Mouse (Mus musculus) G1E (cell line): Measurements from ENCODE around the gene Grin2c. TPM values are rescaled to one million over a fixed set of nuclear protein-coding genes. Genes with fewer than 3 reads are reported as not detected.

Experiments
- ATAC-seq: 2 replicates; pipeline ENCODE4 v1.8.0; 2016; ENCODE audit warnings: mild to moderate bottlenecking; ENCODE audit not compliant: insufficient number of reproducible peaks, poor library complexity, low FRiP score, severe bottlenecking; ENCODE audit errors: extremely low read depth
- DNase-seq: peaks from one replicate; pipeline ENCODE4 v3.0.0; 2012; ENCODE audit warnings: low spot score
- H3K27me3 ChIP-seq: 2 replicates; pipeline ENCODE4 v1.6.1; 2012; ENCODE audit warnings: mild to moderate bottlenecking, low read length, inconsistent platforms; ENCODE audit not compliant: insufficient read depth
- H3K36me3 ChIP-seq: replicated peaks from 2 replicates; pipeline ENCODE3; 2012; ENCODE audit warnings: mild to moderate bottlenecking, inconsistent platforms
- H3K4me1 ChIP-seq: 2 replicates; pipeline ENCODE4 v1.6.1; 2012; ENCODE audit warnings: low read depth, low read length, inconsistent platforms, mixed read lengths; ENCODE audit not compliant: insufficient read depth
- H3K4me3 ChIP-seq: 2 replicates; pipeline ENCODE4 v1.5.1; 2012; ENCODE audit warnings: low read depth, mild to moderate bottlenecking, inconsistent platforms, low read length, moderate library complexity, mixed read lengths
- H3K9me3 ChIP-seq: replicated peaks from 2 replicates; pipeline ENCODE4 v1.6.1; 2012; ENCODE audit warnings: inconsistent platforms
- CTCF ChIP-seq: IDR thresholded peaks from 2 replicates; pipeline ENCODE4 v1.5.1; 2012; ENCODE audit warnings: low read depth, low read length, inconsistent platforms, mixed read lengths
- GATA1 ChIP-seq: IDR thresholded peaks from 2 replicates; pipeline ENCODE4 v1.6.1; 2012; ENCODE audit warnings: borderline replicate concordance, low read length, inconsistent platforms, mixed read lengths
- GATA2 ChIP-seq: IDR thresholded peaks from 2 replicates; pipeline ENCODE4 v1.6.1; 2012; ENCODE audit warnings: low read depth, low read length, inconsistent platforms, borderline replicate concordance
- POLR2AphosphoS5 ChIP-seq: IDR thresholded peaks from 2 replicates; pipeline ENCODE4 v1.6.1; 2012; ENCODE audit warnings: low read depth, low read length, inconsistent platforms; ENCODE audit not compliant: insufficient replicate concordance
- TAL1 ChIP-seq: conservative IDR thresholded peaks from 2 replicates; pipeline ENCODE4 v1.6.1; 2012; ENCODE audit warnings: low read depth, low read length, inconsistent platforms, mixed read lengths
- polyA plus RNA-seq: library from polyadenylated mRNA; stranded (reverse); fragments of >175 nt; gene quantifications from 2 replicates; pipeline ENCODE4 v1.2.3, GENCODE M21; 2012
- total RNA-seq, 2 experiments: library from RNA; stranded (forward) in 1 of 2; stranded (reverse) in 1 of 2; fragments of 200-1000 nt in 1 of 2; fragments of >200 nt in 1 of 2; fragmentation: Nextera tagmentation in 1 of 2; gene quantifications; 2 replicates each; pipeline ENCODE4 v1.2.3; 2014 to 2017

Grin2c gene
- total and polyA plus RNA-seq, 3 experiments, result 0.53 TPM; not detected in 2

- TF ChIP-seq GATA2 (no peak), GATA1 (no peak), CTCF (no peak), POLR2AphosphoS5 (no peak), TAL1 (no peak)
- H3K4me3 ChIP-seq, result no peak overlapping the region
- H3K27me3 ChIP-seq, result no peaks in the 10 kb centered on the region
- H3K4me1 ChIP-seq, result peaks cover 30% of the 10 kb centered on the region
- no peak for ATAC-seq
- no peak for DNase-seq
- peaks cover 100% of the 10 kb centered on the region for H3K36me3 ChIP-seq
- H3K9me3 ChIP-seq, result no peaks in the 10 kb centered on the region
These were observed 58.9 kb downstream of the Grin2c start for GRCm38 (mm10) chr11:115208126-115208525.

GRCm38 (mm10) chr11:115202756-115203155 is 64.3 kb downstream of the Grin2c start:
- H3K4me3 ChIP-seq, result no peak overlapping the region
- peaks cover 51% of the 10 kb centered on the region for H3K4me1 ChIP-seq
- no peaks in the 10 kb centered on the region for H3K9me3 ChIP-seq
- no peak for DNase-seq
- no peak for ATAC-seq
- TF ChIP-seq TAL1 (no peak), CTCF (no peak), GATA2 (no peak), GATA1 (no peak), POLR2AphosphoS5 (no peak)
- no peaks in the 10 kb centered on the region for H3K27me3 ChIP-seq
- peaks cover 99% of the 10 kb centered on the region for H3K36me3 ChIP-seq

- TF ChIP-seq GATA2 (no peak), POLR2AphosphoS5 (no peak), TAL1 (no peak), CTCF (peak; percentile 78)
- H3K27me3 ChIP-seq, result no peaks in the 10 kb centered on the region
- DNase-seq, result peak; percentile 70
- peaks cover 99% of the 10 kb centered on the region for H3K36me3 ChIP-seq
- peaks cover 55% of the 10 kb centered on the region for H3K4me1 ChIP-seq
- no peaks in the 10 kb centered on the region for H3K9me3 ChIP-seq
- H3K4me3 ChIP-seq, result no peak overlapping the region
- peak; percentile 65 for ATAC-seq
These were observed 64.7 kb downstream of the Grin2c start for GRCm38 (mm10) chr11:115202316-115202715.

GRCm38 (mm10) chr11:115200520-115200919 is 66.5 kb downstream of the Grin2c start:
- ATAC-seq (no peak), DNase-seq (no peak)
- Histone ChIP-seq H3K4me3 (no peak overlapping the region), H3K4me1 (peaks cover 73% of the 10 kb centered on the region), H3K27me3 (no peaks in the 10 kb centered on the region), H3K36me3 (peaks cover 95% of the 10 kb centered on the region), H3K9me3 (no peaks in the 10 kb centered on the region)
- TF ChIP-seq GATA2, result no peak
- TF ChIP-seq POLR2AphosphoS5, result no peak
- TF ChIP-seq CTCF, result no peak
- TF ChIP-seq TAL1, result no peak
- TF ChIP-seq GATA1, result no peak

Other genes starting within 250 kb of the Grin2c start
Only the 20 nearest of the 24 such genes appear.
- not detected in 2 replicates for gene Cd300ld3, start 218.8 kb downstream of the Grin2c start, total RNA-seq (2014; fragmentation: Nextera tagmentation)
- 11.3 and 18.2 TPM in 2 replicates for gene Cd300ld3, start 218.8 kb downstream of the Grin2c start, total RNA-seq (2017)
- not detected in 2 replicates for gene Cd300ld3, start 218.8 kb downstream of the Grin2c start, polyA plus RNA-seq
- gene Cd300e, start 205.1 kb downstream of the Grin2c start, total RNA-seq (2014; fragmentation: Nextera tagmentation), result not detected in 2 replicates
- gene Cd300e, start 205.1 kb downstream of the Grin2c start, total RNA-seq (2017), result not detected in 2 replicates
- not detected in 2 replicates for gene Cd300e, start 205.1 kb downstream of the Grin2c start, polyA plus RNA-seq
- gene Rab37, start 175.8 kb downstream of the Grin2c start, total RNA-seq (2014; fragmentation: Nextera tagmentation), result not detected in 2 replicates
- 2.7 and 3.0 TPM in 2 replicates for gene Rab37, start 175.8 kb downstream of the Grin2c start, total RNA-seq (2017)
- 0.15 TPM in 2 replicates for gene Rab37, start 175.8 kb downstream of the Grin2c start, polyA plus RNA-seq
- gene Cd300lf, start 133.3 kb downstream of the Grin2c start, total RNA-seq (2014; fragmentation: Nextera tagmentation), result not detected in 2 replicates
- gene Cd300lf, start 133.3 kb downstream of the Grin2c start, total RNA-seq (2017), result 1.6 TPM in 2 replicates
- gene Cd300lf, start 133.3 kb downstream of the Grin2c start, polyA plus RNA-seq, result not detected in 2 replicates
- 57.3 and 65.0 TPM in 2 replicates for gene Slc9a3r1, start 103.9 kb downstream of the Grin2c start, total RNA-seq (2014; fragmentation: Nextera tagmentation)
- 91.5 and 94.5 TPM in 2 replicates for gene Slc9a3r1, start 103.9 kb downstream of the Grin2c start, total RNA-seq (2017)
- gene Slc9a3r1, start 103.9 kb downstream of the Grin2c start, polyA plus RNA-seq, result 285 and 357 TPM in 2 replicates
- gene Tmem104, start 79.8 kb downstream of the Grin2c start, total RNA-seq (2014; fragmentation: Nextera tagmentation), result 14.7 and 17.3 TPM in 2 replicates
- 2.6 and 4.2 TPM in 2 replicates for gene Tmem104, start 79.8 kb downstream of the Grin2c start, total RNA-seq (2017)
- gene Tmem104, start 79.8 kb downstream of the Grin2c start, polyA plus RNA-seq, result 16.3 and 23.2 TPM in 2 replicates
- 18.0 and 21.1 TPM in 2 replicates for gene Nat9, start 79.4 kb downstream of the Grin2c start, total RNA-seq (2014; fragmentation: Nextera tagmentation)
- 26.5 and 38.3 TPM in 2 replicates for gene Nat9, start 79.4 kb downstream of the Grin2c start, total RNA-seq (2017)
- gene Nat9, start 79.4 kb downstream of the Grin2c start, polyA plus RNA-seq, result 23.2 and 23.7 TPM in 2 replicates
- gene Fdxr, start 9.8 kb upstream of the Grin2c start, total RNA-seq (2014; fragmentation: Nextera tagmentation), result 3.7 and 10.4 TPM in 2 replicates
- gene Fdxr, start 9.8 kb upstream of the Grin2c start, total RNA-seq (2017), result 10.7 and 11.1 TPM in 2 replicates
- 32.2 and 36.3 TPM in 2 replicates for gene Fdxr, start 9.8 kb upstream of the Grin2c start, polyA plus RNA-seq
- not detected in 2 replicates for gene Fads6, start 30.4 kb upstream of the Grin2c start, total RNA-seq (2014; fragmentation: Nextera tagmentation)
- 0.06 and 0.38 TPM in 2 replicates for gene Fads6, start 30.4 kb upstream of the Grin2c start, total RNA-seq (2017)
- not detected in 2 replicates for gene Fads6, start 30.4 kb upstream of the Grin2c start, polyA plus RNA-seq
- not detected in 2 replicates for gene Otop2, start 39.9 kb upstream of the Grin2c start, total RNA-seq (2014; fragmentation: Nextera tagmentation)
- not detected in 2 replicates for gene Otop2, start 39.9 kb upstream of the Grin2c start, total RNA-seq (2017)
- not detected in 2 replicates for gene Otop2, start 39.9 kb upstream of the Grin2c start, polyA plus RNA-seq
- not detected in 2 replicates for gene Ush1g, start 54.8 kb upstream of the Grin2c start, total RNA-seq (2014; fragmentation: Nextera tagmentation)
- 0.05 and 0.06 TPM in 2 replicates for gene Ush1g, start 54.8 kb upstream of the Grin2c start, total RNA-seq (2017)
- not detected in 2 replicates for gene Ush1g, start 54.8 kb upstream of the Grin2c start, polyA plus RNA-seq
- gene Otop3, start 67.5 kb upstream of the Grin2c start, total RNA-seq (2014; fragmentation: Nextera tagmentation), result not detected in 2 replicates
- not detected in 2 replicates for gene Otop3, start 67.5 kb upstream of the Grin2c start, total RNA-seq (2017)
- gene Otop3, start 67.5 kb upstream of the Grin2c start, polyA plus RNA-seq, result not detected in 2 replicates
- not detected in 2 replicates for gene Hid1, start 100.5 kb upstream of the Grin2c start, total RNA-seq (2014; fragmentation: Nextera tagmentation)
- not detected in 2 replicates for gene Hid1, start 100.5 kb upstream of the Grin2c start, total RNA-seq (2017)
- gene Hid1, start 100.5 kb upstream of the Grin2c start, polyA plus RNA-seq, result 0.01 TPM in 1 of 2 replicates, not detected in the other
- not detected in 2 replicates for gene Cdr2l, start 114.7 kb upstream of the Grin2c start, total RNA-seq (2014; fragmentation: Nextera tagmentation)
- gene Cdr2l, start 114.7 kb upstream of the Grin2c start, total RNA-seq (2017), result 0.05 and 0.06 TPM in 2 replicates
- gene Cdr2l, start 114.7 kb upstream of the Grin2c start, polyA plus RNA-seq, result not detected in 2 replicates
- 66.8 and 102 TPM in 2 replicates for gene Mrpl58, start 136.5 kb upstream of the Grin2c start, total RNA-seq (2014; fragmentation: Nextera tagmentation)
- 75.3 and 78.5 TPM in 2 replicates for gene Mrpl58, start 136.5 kb upstream of the Grin2c start, total RNA-seq (2017)
- 67.0 and 74.3 TPM in 2 replicates for gene Mrpl58, start 136.5 kb upstream of the Grin2c start, polyA plus RNA-seq
- gene Atp5h, start 152.7 kb upstream of the Grin2c start, total RNA-seq (2014; fragmentation: Nextera tagmentation), result 472 and 487 TPM in 2 replicates
- gene Atp5h, start 152.7 kb upstream of the Grin2c start, total RNA-seq (2017), result 721 and 764 TPM in 2 replicates
- gene Atp5h, start 152.7 kb upstream of the Grin2c start, polyA plus RNA-seq, result 58.6 and 107 TPM in 2 replicates
- 7.2 and 15.4 TPM in 2 replicates for gene Kctd2, start 152.9 kb upstream of the Grin2c start, total RNA-seq (2014; fragmentation: Nextera tagmentation)
- 15.2 and 17.3 TPM in 2 replicates for gene Kctd2, start 152.9 kb upstream of the Grin2c start, total RNA-seq (2017)
- 17.5 and 24.6 TPM in 2 replicates for gene Kctd2, start 152.9 kb upstream of the Grin2c start, polyA plus RNA-seq
- gene Trim80, start 173.3 kb upstream of the Grin2c start, total RNA-seq (2014; fragmentation: Nextera tagmentation), result not detected in 2 replicates
- not detected in 2 replicates for gene Trim80, start 173.3 kb upstream of the Grin2c start, total RNA-seq (2017)
- gene Trim80, start 173.3 kb upstream of the Grin2c start, polyA plus RNA-seq, result not detected in 2 replicates
- gene Slc16a5, start 195.2 kb upstream of the Grin2c start, total RNA-seq (2014; fragmentation: Nextera tagmentation), result not detected in 2 replicates
- gene Slc16a5, start 195.2 kb upstream of the Grin2c start, total RNA-seq (2017), result 0.05 TPM in 1 of 2 replicates, not detected in the other
- gene Slc16a5, start 195.2 kb upstream of the Grin2c start, polyA plus RNA-seq, result not detected in 2 replicates
- 6.0 and 8.4 TPM in 2 replicates for gene Armc7, start 208.4 kb upstream of the Grin2c start, total RNA-seq (2014; fragmentation: Nextera tagmentation)
- 5.9 and 7.8 TPM in 2 replicates for gene Armc7, start 208.4 kb upstream of the Grin2c start, total RNA-seq (2017)
- 24.4 and 29.0 TPM in 2 replicates for gene Armc7, start 208.4 kb upstream of the Grin2c start, polyA plus RNA-seq